Mouse (Mus musculus) stomach, postnatal 0 days (tissue): ENCODE results near the gene Uhrf1bp1. TPM values are rescaled to one million over a fixed set of nuclear protein-coding genes. Genes with fewer than 3 reads are reported as not detected.
"Not testable (repeated sequence)": the region's sequence is repeated elsewhere in the genome, so short reads cannot be mapped to it uniquely, and the experiment has no call there.

Source experiments
- ATAC-seq: fragments of 200-750 bp; cut with Nextera tagmentation; 2 replicates; pipeline ENCODE4 v1.8.0; 2017; ENCODE audit not compliant: low FRiP score, low TSS enrichment
- DNase-seq: peaks from one replicate; pipeline ENCODE4 v3.0.0-alpha.2; 2016; ENCODE audit warnings: low spot score
- H3K27ac ChIP-seq: fragments of 300-500 bp; sonication (generic); replicated peaks from 2 replicates; pipeline ENCODE4 v1.5.1; 2014; ENCODE audit warnings: mild to moderate bottlenecking, control low read depth
- H3K27me3 ChIP-seq: fragments of 300-500 bp; sonication (generic); 2 replicates; pipeline ENCODE4 v1.6.1; 2014; ENCODE audit warnings: low read length; ENCODE audit not compliant: control insufficient read depth, insufficient read depth
- H3K36me3 ChIP-seq: fragments of 300-500 bp; sonication (generic); 2 replicates; pipeline ENCODE4 v1.6.1; 2014; ENCODE audit warnings: low read length, mixed read lengths; ENCODE audit not compliant: control insufficient read depth, insufficient read depth
- H3K4me1 ChIP-seq: fragments of 300-500 bp; sonication (generic); replicated peaks from 2 replicates; pipeline ENCODE4 v1.6.1; 2014; ENCODE audit warnings: antibody characterized with exemption; ENCODE audit not compliant: control insufficient read depth, insufficient read depth
- H3K4me2 ChIP-seq: fragments of 300-500 bp; sonication (generic); replicated peaks from 2 replicates; pipeline ENCODE4 v1.6.1; 2014; ENCODE audit warnings: low read depth, mild to moderate bottlenecking, control low read depth, moderate library complexity
- H3K4me3 ChIP-seq: fragments of 300-500 bp; sonication (generic); 2 replicates; pipeline ENCODE4 v1.5.1; 2014; ENCODE audit warnings: low read depth, low read length, control low read depth
- H3K9ac ChIP-seq: fragments of 300-500 bp; sonication (generic); 2 replicates; pipeline ENCODE4 v1.6.1; 2014; ENCODE audit warnings: mild to moderate bottlenecking, low read length, control low read depth, mixed read lengths
- H3K9me3 ChIP-seq: fragments of 300-500 bp; sonication (generic); 2 replicates; pipeline ENCODE4 v1.6.1; 2016; ENCODE audit warnings: low read length; ENCODE audit not compliant: control insufficient read depth
- CTCF ChIP-seq: IDR thresholded peaks from 2 replicates; pipeline ENCODE4 v1.5.1; 2016; ENCODE audit warnings: antibody characterized with exemption, low read depth, mild to moderate bottlenecking, moderate library complexity
- EP300 ChIP-seq: optimal IDR thresholded peaks from 2 replicates; pipeline ENCODE3; 2016; ENCODE audit warnings: antibody characterized with exemption
- WGBS: fragments of 180-500 bp; shearing (Covaris S2); extraction: QIAGEN DNeasy Blood & Tissue Kit; methylation state at CpG from one replicate; pipeline ENCODE4 v1.1.7; 2014; 5-methylcytosine and 5-hydroxymethylcytosine counted together
- polyA plus RNA-seq: library from polyadenylated mRNA; unstranded; fragments of >200 nt; fragmentation: Nextera tagmentation; extraction: Ambion mirVana; gene quantifications from 2 replicates; pipeline ENCODE4 v1.2.1, GENCODE M21; 2015

The Uhrf1bp1 gene
- polyA plus RNA-seq, 1 experiment from 2014 or later = 1.4 TPM

- TF ChIP-seq EP300 (no peak), CTCF (no peak)
- Histone ChIP-seq H3K36me3 (no peaks in the 10 kb centered on the region), H3K9ac (no peak overlapping the region), H3K4me1 (no peaks in the 10 kb centered on the region), H3K27ac (no peak overlapping the region), H3K4me3 (no peak overlapping the region), H3K4me2 (no peak overlapping the region), H3K9me3 (no peaks in the 10 kb centered on the region), H3K27me3 (no peaks in the 10 kb centered on the region)
- DNase-seq (no peak), ATAC-seq (no peak)
- WGBS = 51% methylated on average over 1 of the region's 1 CpGs
Measured at GRCm38 (mm10) chr17:27824941-27825340, 31.3 kb upstream of the Uhrf1bp1 start.

- DNase-seq (no peak), ATAC-seq (no peak)
- H3K9ac ChIP-seq = no peak overlapping the region
- no peaks in the 10 kb centered on the region for H3K4me1 ChIP-seq
- H3K4me2 ChIP-seq = peak overlapping the region; percentile 59; the same call in 1 of the 2 replicates
- H3K36me3 ChIP-seq = no peaks in the 10 kb centered on the region
- no peaks in the 10 kb centered on the region for H3K9me3 ChIP-seq
- H3K27ac ChIP-seq = 0 out of 2 replicates have a peak overlapping the region, but pooled peaks have one; percentile 20
- no peaks in the 10 kb centered on the region for H3K27me3 ChIP-seq
- no peak for TF ChIP-seq EP300
- no peak for TF ChIP-seq CTCF
- no peak overlapping the region for H3K4me3 ChIP-seq
- WGBS = 18% methylated on average over 3 of the region's 3 CpGs
Measured at GRCm38 (mm10) chr17:27825539-27825938, 30.7 kb upstream of the Uhrf1bp1 start.

GRCm38 (mm10) chr17:27825984-27826905 is 30.0 kb upstream of the Uhrf1bp1 start:
- Histone ChIP-seq H3K27me3 (no peaks in the 10 kb centered on the region), H3K9ac (peak overlapping the region; percentile 38), H3K4me3 (peak overlapping the region; percentile 33), H3K4me1 (no peaks in the 10 kb centered on the region), H3K4me2 (peak overlapping the region; percentile 59), H3K9me3 (no peaks in the 10 kb centered on the region), H3K36me3 (no peaks in the 10 kb centered on the region), H3K27ac (peak overlapping the region; percentile 79)
- peak; percentile 60 for ATAC-seq
- TF ChIP-seq CTCF (peak; percentile 48), EP300 (no peak)
- WGBS = 2% methylated on average over 22 of the region's 22 CpGs
- DNase-seq = peak; percentile 74

GRCm38 (mm10) chr17:27826908-27827383 is 29.3 kb upstream of the Uhrf1bp1 start:
- no peaks in the 10 kb centered on the region for H3K4me1 ChIP-seq
- ATAC-seq (no peak), DNase-seq (no peak)
- peak overlapping the region; percentile 38; the same call in 1 of the 2 replicates for H3K9ac ChIP-seq
- no peaks in the 10 kb centered on the region for H3K27me3 ChIP-seq
- H3K9me3 ChIP-seq = no peaks in the 10 kb centered on the region
- H3K4me3 ChIP-seq = peak overlapping the region; percentile 33
- 4% methylated on average over 8 of the region's 9 CpGs for WGBS
- TF ChIP-seq EP300 (no peak), CTCF (no peak)
- peak overlapping the region; percentile 59 for H3K4me2 ChIP-seq
- no peaks in the 10 kb centered on the region for H3K36me3 ChIP-seq
- peak overlapping the region; percentile 79 for H3K27ac ChIP-seq

GRCm38 (mm10) chr17:27827511-27827910 is 28.7 kb upstream of the Uhrf1bp1 start:
- Histone ChIP-seq H3K36me3 (no peaks in the 10 kb centered on the region), H3K4me1 (no peaks in the 10 kb centered on the region), H3K27me3 (no peaks in the 10 kb centered on the region), H3K4me2 (no peak overlapping the region), H3K4me3 (no peak overlapping the region), H3K9ac (no peak overlapping the region), H3K9me3 (no peaks in the 10 kb centered on the region), H3K27ac (no peak overlapping the region)
- no peak for ATAC-seq
- TF ChIP-seq CTCF = no peak
- no peak for TF ChIP-seq EP300
- no peak for DNase-seq
- 42% methylated on average over 6 of the region's 6 CpGs for WGBS

- H3K27ac ChIP-seq = no peak overlapping the region
- ATAC-seq = no peak
- no peak for TF ChIP-seq EP300
- peak; percentile 58 for TF ChIP-seq CTCF
- DNase-seq = no peak
- H3K4me1 ChIP-seq = no peaks in the 10 kb centered on the region
- no peaks in the 10 kb centered on the region for H3K9me3 ChIP-seq
- H3K27me3 ChIP-seq = no peaks in the 10 kb centered on the region
- no peak overlapping the region for H3K9ac ChIP-seq
- no peak overlapping the region for H3K4me3 ChIP-seq
- no peak overlapping the region for H3K4me2 ChIP-seq
- H3K36me3 ChIP-seq = no peaks in the 10 kb centered on the region
- WGBS = 49% methylated on average over 7 of the region's 7 CpGs
Measured at GRCm38 (mm10) chr17:27830411-27830810, 25.8 kb upstream of the Uhrf1bp1 start.

- ATAC-seq, DNase-seq, H3K4me2 ChIP-seq, H3K4me3 ChIP-seq, H3K27me3 ChIP-seq, H3K27ac ChIP-seq, H3K9me3 ChIP-seq, H3K9ac ChIP-seq, H3K36me3 ChIP-seq, H3K4me1 ChIP-seq: not testable (repeated sequence)
- WGBS = 77% methylated on average over 3 of the region's 4 CpGs
Measured at GRCm38 (mm10) chr17:27837850-27838249, 18.4 kb upstream of the Uhrf1bp1 start, which contains the start of gene Snrpc. Gene Snrpc (plus strand): TSS chr17:27838150.
